Comparison of ENCODE assay signal across 24 mouse cellular contexts in genomic region chr10:70774571-70774970, GRCm38 (mm10).
DNase-seq lines count a peak whose midpoint lies in the region; ATAC-seq lines count a peak whose summit lies in the region.
"Had no signal": no experiment of that assay in that cellular context is flagged by ENCODE, and none has a peak within 500 bp of the region (broad histone marks: within the 10 kb centered on the region; RNA-seq: fewer than 3 reads in every experiment).

No protein-coding gene starts in this region.

- H3K27me3 ChIP-seq in midbrain, embryonic 11.5 days (ENCODE audit: control insufficient read depth, insufficient read depth, low read length): no peaks in the 10 kb centered on the region
- no peaks in the 10 kb centered on the region for H3K27me3 ChIP-seq in midbrain, embryonic 16.5 days (ENCODE audit: control insufficient read depth, insufficient read depth, low read depth, low read length)
- H3K27me3 ChIP-seq: CH12.LX; embryonic facial prominence, embryonic 12.5 days; forebrain, embryonic 13.5 days; forebrain, embryonic 15.5 days had no signal

- H3K27ac ChIP-seq in midbrain, embryonic 11.5 days (ENCODE audit: low read depth, low read length): no peak overlapping the region
- no peak overlapping the region for H3K27ac ChIP-seq in midbrain, embryonic 16.5 days (ENCODE audit: low read length)
- H3K27ac ChIP-seq: embryonic facial prominence, embryonic 10.5 days; embryonic facial prominence, embryonic 12.5 days; forebrain, embryonic 13.5 days; forebrain, embryonic 15.5 days had no signal

- H3K4me1 ChIP-seq in midbrain, embryonic 11.5 days (ENCODE audit: control insufficient read depth, insufficient read depth, low read length): no peaks in the 10 kb centered on the region
- no peaks in the 10 kb centered on the region for H3K4me1 ChIP-seq in midbrain, embryonic 16.5 days (ENCODE audit: control insufficient read depth, insufficient read depth, low read length)
- H3K4me1 ChIP-seq: embryonic facial prominence, embryonic 10.5 days; embryonic facial prominence, embryonic 12.5 days; forebrain, embryonic 13.5 days; forebrain, embryonic 15.5 days had no signal

- no peak overlapping the region for H3K4me2 ChIP-seq in midbrain, embryonic 11.5 days
- H3K4me2 ChIP-seq in midbrain, embryonic 16.5 days (ENCODE audit: low read length): no peak overlapping the region
- H3K4me2 ChIP-seq: embryonic facial prominence, embryonic 12.5 days; forebrain, embryonic 13.5 days; forebrain, embryonic 15.5 days had no signal

- no peaks in the 10 kb centered on the region for H3K36me3 ChIP-seq in midbrain, embryonic 11.5 days (ENCODE audit: control insufficient read depth, insufficient read depth, low read length)
- H3K36me3 ChIP-seq in midbrain, embryonic 16.5 days (ENCODE audit: control insufficient read depth, insufficient read depth, low read length): no peaks in the 10 kb centered on the region
- H3K36me3 ChIP-seq: embryonic facial prominence, embryonic 10.5 days; embryonic facial prominence, embryonic 12.5 days; forebrain, embryonic 15.5 days; G1E had no signal

- no peaks in the 10 kb centered on the region for H3K9me3 ChIP-seq in midbrain, embryonic 11.5 days (ENCODE audit: control insufficient read depth, low read length)
- H3K9me3 ChIP-seq in midbrain, embryonic 16.5 days (replicated peaks; ENCODE audit: control insufficient read depth, low read length, poor library complexity, severe bottlenecking): no peaks in the 10 kb centered on the region
- H3K9me3 ChIP-seq: embryonic facial prominence, embryonic 10.5 days; forebrain, embryonic 13.5 days; forebrain, embryonic 15.5 days had no signal

- peak; percentile 4 for DNase-seq in adrenal gland, adult 2 months
- no peak for DNase-seq in adrenal gland, adult 18-20 months (ENCODE audit: low spot score in 2 of 2)
- peak; percentile 68 for DNase-seq in heart, adult 11 months
- no peak for DNase-seq in heart, adult 18-20 months
- peak; percentile 54 for DNase-seq in midbrain, embryonic 11.5 days (ENCODE audit: low spot score, missing footprints)
- DNase-seq: adrenal gland, adult 8-10 months; adrenal gland, postnatal 36 days; B cell, adult 2 months; cerebellum, adult 11-12 months; cerebellum, adult 2 months; cerebellum, adult 9-10 months; cerebellum, postnatal 10 days; cerebellum, postnatal 25 days; forebrain, postnatal 0 days had no signal

- H3K4me3 ChIP-seq in midbrain, embryonic 11.5 days (ENCODE audit: low read depth, low read length): no peak overlapping the region
- H3K4me3 ChIP-seq in midbrain, embryonic 16.5 days (ENCODE audit: low read depth, low read length): no peak overlapping the region
- H3K4me3 ChIP-seq: embryonic facial prominence, embryonic 10.5 days; embryonic facial prominence, embryonic 12.5 days; forebrain, embryonic 13.5 days; forebrain, embryonic 15.5 days had no signal

- H3K9ac ChIP-seq in midbrain, embryonic 11.5 days (ENCODE audit: low read length): no peak overlapping the region
- H3K9ac ChIP-seq in midbrain, embryonic 16.5 days (ENCODE audit: low read depth, low read length): no peak overlapping the region
- H3K9ac ChIP-seq: embryonic facial prominence, embryonic 12.5 days; forebrain, embryonic 13.5 days; forebrain, embryonic 15.5 days; forebrain, postnatal 0 days had no signal

- WGBS in midbrain, embryonic 11.5 days: 75% methylated on average over 2 of the region's 2 CpGs
- WGBS in midbrain, embryonic 16.5 days: 76% methylated on average over 2 of the region's 2 CpGs

- ATAC-seq in midbrain, embryonic 11.5 days (ENCODE audit: low FRiP score): no peak
- no peak for ATAC-seq in midbrain, embryonic 16.5 days
- ATAC-seq: activated CD4-positive, CD25-positive, alpha-beta regulatory T cell, adult 4 months; CD4-positive, CD25-positive, alpha-beta regulatory T cell, adult 4 months; forebrain, embryonic 13.5 days; forebrain, embryonic 15.5 days; forebrain, postnatal 0 days; Patski had no signal

Comparison
In these comparisons a context has a peak if more than half of its experiments do, and no peak if none do; other contexts are left out.
1. DNase-seq: peak in adrenal gland, adult 2 months (single experiment), heart, adult 11 months (single experiment) and midbrain, embryonic 11.5 days (single experiment); none in adrenal gland, adult 18-20 months (0 of 2) and heart, adult 18-20 months (0 of 2).